Mouse (Mus musculus) intestine, embryonic 15.5 days (tissue): ENCODE data around the gene H2-Q7. TPM values are rescaled to one million over a fixed set of nuclear protein-coding genes. Genes with fewer than 3 reads are reported as not detected.
"Not testable (repeated sequence)": the region's sequence is repeated elsewhere in the genome, so short reads cannot be mapped to it uniquely, and the experiment has no call there.

Source experiments
- ATAC-seq: fragments of 200-750 bp; cut with Nextera tagmentation; 2 replicates; pipeline ENCODE4 v1.8.0; 2017; ENCODE audit warnings: moderate TSS enrichment, moderate library complexity
- H3K27ac ChIP-seq: fragments of 300-500 bp; sonication (generic); 2 replicates; pipeline ENCODE4 v1.5.1; 2015; ENCODE audit warnings: mild to moderate bottlenecking, inconsistent platforms
- H3K27me3 ChIP-seq: fragments of 300-500 bp; sonication (generic); replicated peaks from 2 replicates; pipeline ENCODE4 v1.6.1; 2015; ENCODE audit warnings: inconsistent platforms
- H3K36me3 ChIP-seq: fragments of 300-500 bp; sonication (generic); 2 replicates; pipeline ENCODE4 v1.6.1; 2015; ENCODE audit warnings: inconsistent platforms
- H3K4me1 ChIP-seq: fragments of 300-500 bp; sonication (generic); replicated peaks from 2 replicates; pipeline ENCODE4 v1.6.1; 2015; ENCODE audit warnings: inconsistent platforms
- H3K4me2 ChIP-seq: fragments of 300-500 bp; sonication (generic); replicated peaks from 2 replicates; pipeline ENCODE4 v1.6.1; 2015; ENCODE audit warnings: mild to moderate bottlenecking, inconsistent platforms
- H3K4me3 ChIP-seq: fragments of 300-500 bp; sonication (generic); replicated peaks from 2 replicates; pipeline ENCODE4 v1.5.1; 2015; ENCODE audit warnings: inconsistent platforms
- H3K9ac ChIP-seq: fragments of 300-500 bp; sonication (generic); 2 replicates; pipeline ENCODE4 v1.6.1; 2015; ENCODE audit warnings: inconsistent platforms
- H3K9me3 ChIP-seq: fragments of 300-500 bp; sonication (generic); 2 replicates; pipeline ENCODE4 v1.6.1; 2016; ENCODE audit warnings: inconsistent platforms
- WGBS: fragments of 180-500 bp; shearing (Covaris S2); methylation state at CpG from one replicate; pipeline ENCODE4 v1.1.7; 2015; 5-methylcytosine and 5-hydroxymethylcytosine counted together
- polyA plus RNA-seq: library from polyadenylated mRNA; unstranded; fragments of >200 nt; fragmentation: Nextera tagmentation; extraction: Ambion mirVana; gene quantifications from 2 replicates; pipeline ENCODE4 v1.2.1, GENCODE M21; 2015

Gene H2-Q7
- polyA plus RNA-seq, 1 experiment from 2014 or later = 6.7 TPM

- ATAC-seq, H3K9me3 ChIP-seq, H3K36me3 ChIP-seq, H3K4me3 ChIP-seq, H3K4me1 ChIP-seq, H3K27ac ChIP-seq, H3K9ac ChIP-seq: not testable (repeated sequence)
- Histone ChIP-seq H3K4me2 (peak overlapping the region; percentile 99; the same call in 1 of the 2 replicates), H3K27me3 (peaks cover 13% of the 10 kb centered on the region)
- 47% methylated on average over 27 of the region's 27 CpGs for WGBS
Measured at GRCm38 (mm10) chr17:35439925-35440645, 1.1 kb downstream of the H2-Q7 start.

- H3K4me1 ChIP-seq, ATAC-seq, H3K9ac ChIP-seq, H3K27ac ChIP-seq, H3K4me3 ChIP-seq, H3K9me3 ChIP-seq, H3K4me2 ChIP-seq, H3K36me3 ChIP-seq: not testable (repeated sequence)
- WGBS = 92% methylated on average over 2 of the region's 2 CpGs
- H3K27me3 ChIP-seq = peaks cover 13% of the 10 kb centered on the region
Measured at GRCm38 (mm10) chr17:35442376-35442775, 3.4 kb downstream of the H2-Q7 start.

GRCm38 (mm10) chr17:35444510-35444909, 5.6 kb downstream of the H2-Q7 start:
- H3K27ac ChIP-seq, ATAC-seq: not testable (repeated sequence)
- 91% methylated on average over 2 of the region's 2 CpGs for WGBS

GRCm38 (mm10) chr17:35458247-35458646, 19.3 kb downstream of the H2-Q7 start:
- H3K27me3 ChIP-seq, H3K4me1 ChIP-seq, H3K4me2 ChIP-seq, H3K36me3 ChIP-seq, H3K4me3 ChIP-seq, H3K9ac ChIP-seq, H3K9me3 ChIP-seq, H3K27ac ChIP-seq: not testable (repeated sequence)
- no CpG with 5 or more reads among the region's 1 CpGs for WGBS
- peak; percentile 78 for ATAC-seq

More at GRCm38 (mm10) chr17:35444510-35444909, 5.6 kb downstream of the H2-Q7 start:
- H3K4me3 ChIP-seq, H3K36me3 ChIP-seq, H3K9me3 ChIP-seq, H3K4me2 ChIP-seq, H3K4me1 ChIP-seq, H3K27me3 ChIP-seq, H3K9ac ChIP-seq: not testable (repeated sequence)

- not testable (repeated sequence) for H3K4me1 ChIP-seq, H3K4me2 ChIP-seq, H3K9me3 ChIP-seq, H3K9ac ChIP-seq, ATAC-seq, H3K4me3 ChIP-seq, H3K27ac ChIP-seq, H3K36me3 ChIP-seq, H3K27me3 ChIP-seq
- 86% methylated on average over 3 of the region's 9 CpGs for WGBS
Measured at GRCm38 (mm10) chr17:35460513-35461341, 21.8 kb downstream of the H2-Q7 start.

GRCm38 (mm10) chr17:35465651-35466050, 26.7 kb downstream of the H2-Q7 start:
- 14% methylated on average over 8 of the region's 8 CpGs for WGBS
- not testable (repeated sequence) for H3K4me2 ChIP-seq, H3K9ac ChIP-seq, H3K4me3 ChIP-seq, ATAC-seq, H3K36me3 ChIP-seq, H3K9me3 ChIP-seq, H3K27ac ChIP-seq
- peaks cover 18% of the 10 kb centered on the region for H3K27me3 ChIP-seq
- H3K4me1 ChIP-seq = peaks cover 10% of the 10 kb centered on the region; the same call in 1 of the 2 replicates

- H3K9ac ChIP-seq, H3K27ac ChIP-seq, ATAC-seq, H3K36me3 ChIP-seq, H3K9me3 ChIP-seq, H3K4me3 ChIP-seq, H3K4me2 ChIP-seq: not testable (repeated sequence)
- H3K27me3 ChIP-seq = peaks cover 20% of the 10 kb centered on the region
- H3K4me1 ChIP-seq = peaks cover 11% of the 10 kb centered on the region; the same call in 1 of the 2 replicates
- 69% methylated on average over 3 of the region's 3 CpGs for WGBS
Measured at GRCm38 (mm10) chr17:35468936-35469335, 30.0 kb downstream of the H2-Q7 start.

- peak within 1 kb of the TSS; percentile 43 for H3K4me3 ChIP-seq
- peaks cover 20% of the 10 kb centered on the region for H3K27me3 ChIP-seq
- H3K36me3 ChIP-seq = no peaks in the 10 kb centered on the region
- no peaks in the 10 kb centered on the region for H3K9me3 ChIP-seq
- H3K4me1 ChIP-seq = peaks cover 11% of the 10 kb centered on the region; the same call in 1 of the 2 replicates
- peak; percentile 84 for ATAC-seq
- H3K9ac ChIP-seq = peak within 1 kb of the TSS; percentile 31
- H3K27ac ChIP-seq = no peak within 1 kb of the TSS
- H3K4me2 ChIP-seq = peak within 1 kb of the TSS; percentile 92
- 1% methylated on average over 80 of the region's 80 CpGs for WGBS
Measured at GRCm38 (mm10) chr17:35469842-35470751, 31.1 kb downstream of the H2-Q7 start, which contains the start of gene H2-Q10. TSS of gene H2-Q10 (plus strand) at chr17:35470089.

- no peaks in the 10 kb centered on the region for H3K9me3 ChIP-seq
- H3K27ac ChIP-seq = no peak overlapping the region
- ATAC-seq = 0 out of 2 replicates have a peak, but pooled peaks have one; percentile 51
- H3K27me3 ChIP-seq = no peaks in the 10 kb centered on the region
- no peaks in the 10 kb centered on the region for H3K4me1 ChIP-seq
- no peak overlapping the region for H3K4me2 ChIP-seq
- H3K9ac ChIP-seq = no peak overlapping the region
- no peaks in the 10 kb centered on the region for H3K36me3 ChIP-seq
- WGBS = under 1% methylated on average over 9 of the region's 9 CpGs
- no peak overlapping the region for H3K4me3 ChIP-seq
Measured at GRCm38 (mm10) chr17:35484066-35484465, 45.1 kb downstream of the H2-Q7 start.

GRCm38 (mm10) chr17:35485702-35486101, 46.7 kb downstream of the H2-Q7 start:
- H3K27ac ChIP-seq = no peak overlapping the region
- H3K9ac ChIP-seq = no peak overlapping the region
- H3K9me3 ChIP-seq = no peaks in the 10 kb centered on the region
- H3K4me1 ChIP-seq = no peaks in the 10 kb centered on the region
- no peak overlapping the region for H3K4me3 ChIP-seq
- ATAC-seq = no peak
- H3K36me3 ChIP-seq = no peaks in the 10 kb centered on the region
- 25% methylated on average over 4 of the region's 4 CpGs for WGBS
- H3K27me3 ChIP-seq = no peaks in the 10 kb centered on the region
- no peak overlapping the region for H3K4me2 ChIP-seq

GRCm38 (mm10) chr17:35486726-35487125, 47.8 kb downstream of the H2-Q7 start:
- no peak overlapping the region for H3K9ac ChIP-seq
- H3K4me2 ChIP-seq = no peak overlapping the region
- H3K4me3 ChIP-seq = no peak overlapping the region
- H3K27ac ChIP-seq = no peak overlapping the region
- WGBS = 39% methylated on average over 10 of the region's 10 CpGs
- no peaks in the 10 kb centered on the region for H3K36me3 ChIP-seq
- no peaks in the 10 kb centered on the region for H3K4me1 ChIP-seq
- no peak for ATAC-seq
- H3K27me3 ChIP-seq = no peaks in the 10 kb centered on the region
- H3K9me3 ChIP-seq = no peaks in the 10 kb centered on the region

- Histone ChIP-seq H3K27ac (no peak overlapping the region), H3K9ac (no peak overlapping the region), H3K27me3 (no peaks in the 10 kb centered on the region), H3K4me1 (no peaks in the 10 kb centered on the region), H3K36me3 (no peaks in the 10 kb centered on the region), H3K4me2 (no peak overlapping the region), H3K9me3 (no peaks in the 10 kb centered on the region), H3K4me3 (no peak overlapping the region)
- WGBS = 97% methylated on average over 2 of the region's 2 CpGs
- ATAC-seq = no peak
Measured at GRCm38 (mm10) chr17:35488041-35488440, 49.1 kb downstream of the H2-Q7 start.
